Mouse (Mus musculus) liver, embryonic 14.5 days (tissue): ENCODE data around the gene Vwf.

ENCODE experiments used
- CTCF ChIP-seq: IDR thresholded peaks from 2 replicates; pipeline ENCODE4 v1.5.1; 2016; ENCODE audit warnings: antibody characterized with exemption, low read depth, control low read depth
- EP300 ChIP-seq: IDR thresholded peaks from 2 replicates; pipeline ENCODE4 v1.6.1; 2016; ENCODE audit warnings: antibody characterized with exemption, low read depth

DNA sequence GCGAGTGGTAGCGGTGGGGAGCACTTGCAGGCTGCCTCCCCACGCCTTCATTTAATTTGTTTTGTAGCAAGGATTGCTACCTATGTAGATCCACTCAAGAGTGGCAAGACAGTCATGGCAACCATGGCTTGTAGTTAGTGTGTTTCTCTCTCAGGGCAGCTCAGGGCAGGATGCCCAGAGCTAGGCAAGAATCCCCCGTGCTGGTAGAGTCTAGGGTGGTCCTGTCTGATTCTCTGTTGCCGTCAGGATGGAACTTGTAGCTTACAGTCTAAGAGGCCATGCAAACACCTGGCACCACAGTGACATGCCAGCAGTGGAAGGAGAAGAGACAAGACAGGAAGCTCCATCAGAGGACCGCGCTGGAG, 32.1 kb downstream of the Vwf start:
- TF ChIP-seq CTCF = no peak
- TF ChIP-seq EP300 = no peak
